Mouse (Mus musculus): ENCODE results near the gene Rad51b. TPM values are rescaled to one million over a fixed set of nuclear protein-coding genes. Genes with fewer than 3 reads are reported as not detected.

Rad51b gene
- total and polyA plus RNA-seq, 2 experiments from 2014 or later = 1.4 to 1.8 TPM

DNA sequence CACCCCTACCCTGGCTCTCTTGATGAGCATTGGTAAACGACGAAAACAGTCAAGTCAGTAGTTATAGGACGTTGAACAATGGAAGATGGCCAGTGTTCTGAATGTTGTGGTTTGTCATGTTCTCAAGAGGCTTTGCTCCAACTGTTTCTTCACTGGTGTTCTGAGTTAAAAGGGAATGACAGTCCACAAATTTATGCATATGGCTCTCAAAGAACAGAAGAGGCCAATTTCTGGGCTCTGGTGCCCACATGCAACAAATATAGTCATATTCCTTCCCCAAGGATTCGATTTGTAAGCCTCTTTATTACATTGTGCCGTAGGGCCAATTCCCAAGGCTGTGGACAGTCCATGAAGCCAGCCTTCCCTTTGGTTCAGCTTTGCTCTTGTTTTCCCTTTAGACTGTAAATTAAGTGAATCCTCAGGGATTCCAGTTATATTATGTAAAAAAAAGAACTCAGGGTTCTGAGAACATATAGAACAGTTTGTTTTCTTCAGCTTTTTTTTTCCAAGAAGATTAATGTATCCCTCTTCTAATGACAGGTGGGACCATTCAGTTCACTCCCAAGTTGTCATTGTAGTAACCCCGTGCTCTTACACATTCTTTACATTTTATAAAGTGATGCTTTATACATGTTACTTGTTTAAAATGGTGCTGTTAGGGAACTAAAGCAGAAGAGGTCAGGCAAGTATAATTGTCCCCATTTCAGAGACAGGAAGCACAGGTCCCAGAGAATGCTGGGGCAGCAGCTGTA, 287.6 kb downstream of the Rad51b start:
- Histone ChIP-seq H3K9me3 (replicated peaks; ENCODE audit: control insufficient read depth, low read length) (no peaks in the 10 kb centered on the region), H3K4me3 (ENCODE audit: low read depth, low read length) (no peak overlapping the region), H3K27me3 (ENCODE audit: control insufficient read depth, insufficient read depth, low read length) (no peaks in the 10 kb centered on the region), H3K9ac (replicated peaks; ENCODE audit: low read depth, low read length) (no peak overlapping the region), H3K4me2 (ENCODE audit: low read depth, low read length) (no peak overlapping the region), H3K36me3 (replicated peaks; ENCODE audit: control insufficient read depth, insufficient read depth, low read length) (no peaks in the 10 kb centered on the region), H3K4me1 (ENCODE audit: control insufficient read depth, insufficient read depth) (no peaks in the 10 kb centered on the region), H3K27ac (ENCODE audit: low read depth) (no peak overlapping the region)
- DNase-seq (ENCODE audit: low spot score) (no peak), ATAC-seq (ENCODE audit: insufficient read depth, low read depth) (no peak)
- no peak for TF ChIP-seq EP300 (IDR thresholded peaks at IDR 0.05; ENCODE audit: low read depth)
- TF ChIP-seq CTCF (IDR thresholded peaks at IDR 0.05; ENCODE audit: low read depth) = no peak
- WGBS = 82% methylated on average over 6 of the region's 6 CpGs

GRCm38 (mm10) chr12:79585336-79585735, 288.3 kb downstream of the Rad51b start:
- Histone ChIP-seq H3K4me1 (ENCODE audit: control insufficient read depth, insufficient read depth) (no peaks in the 10 kb centered on the region), H3K27me3 (ENCODE audit: control insufficient read depth, insufficient read depth, low read length) (no peaks in the 10 kb centered on the region), H3K36me3 (replicated peaks; ENCODE audit: control insufficient read depth, insufficient read depth, low read length) (no peaks in the 10 kb centered on the region), H3K4me2 (ENCODE audit: low read depth, low read length) (no peak overlapping the region), H3K27ac (ENCODE audit: low read depth) (no peak overlapping the region), H3K9me3 (replicated peaks; ENCODE audit: control insufficient read depth, low read length) (no peaks in the 10 kb centered on the region), H3K4me3 (ENCODE audit: low read depth, low read length) (no peak overlapping the region), H3K9ac (replicated peaks; ENCODE audit: low read depth, low read length) (no peak overlapping the region)
- DNase-seq (ENCODE audit: low spot score) = no peak
- ATAC-seq (ENCODE audit: insufficient read depth, low read depth) = no peak
- WGBS = 83% methylated on average over 2 of the region's 2 CpGs
- TF ChIP-seq EP300 (IDR thresholded peaks at IDR 0.05; ENCODE audit: low read depth) = no peak
- TF ChIP-seq CTCF (IDR thresholded peaks at IDR 0.05; ENCODE audit: low read depth) = no peak

DNA sequence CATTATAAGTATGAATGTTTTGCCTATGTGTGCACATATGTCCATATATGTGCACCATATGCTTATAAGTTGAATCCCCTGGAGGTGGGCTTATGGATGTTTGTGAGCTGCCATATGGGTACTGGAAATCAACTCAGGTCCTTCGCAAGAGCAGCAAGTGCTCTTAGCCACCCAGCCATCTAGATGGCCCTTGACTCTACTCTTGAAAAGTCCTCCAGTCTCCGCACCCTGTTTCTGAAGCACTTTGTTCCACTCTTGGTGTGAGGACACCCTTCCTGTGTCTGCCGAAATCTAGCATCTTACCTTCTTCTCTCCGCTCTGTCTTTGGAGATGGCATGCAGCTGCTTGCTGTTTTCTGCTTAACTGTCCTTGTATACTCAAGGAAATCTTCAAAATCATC, 291.7 kb downstream of the Rad51b start:
- DNase-seq (ENCODE audit: low spot score) (no peak), ATAC-seq (ENCODE audit: insufficient read depth, low read depth) (no peak)
- WGBS = 94% methylated on average over 4 of the region's 4 CpGs
- H3K27ac ChIP-seq (ENCODE audit: low read depth) = no peak overlapping the region
- no peaks in the 10 kb centered on the region for H3K9me3 ChIP-seq (replicated peaks; ENCODE audit: control insufficient read depth, low read length)
- no peak for TF ChIP-seq EP300 (IDR thresholded peaks at IDR 0.05; ENCODE audit: low read depth)
- no peak for TF ChIP-seq CTCF (IDR thresholded peaks at IDR 0.05; ENCODE audit: low read depth)
- no peaks in the 10 kb centered on the region for H3K36me3 ChIP-seq (replicated peaks; ENCODE audit: control insufficient read depth, insufficient read depth, low read length)
- H3K4me1 ChIP-seq (ENCODE audit: control insufficient read depth, insufficient read depth) = no peaks in the 10 kb centered on the region
- no peak overlapping the region for H3K4me2 ChIP-seq (ENCODE audit: low read depth, low read length)
- no peaks in the 10 kb centered on the region for H3K27me3 ChIP-seq (ENCODE audit: control insufficient read depth, insufficient read depth, low read length)
- H3K4me3 ChIP-seq (ENCODE audit: low read depth, low read length) = no peak overlapping the region
- no peak overlapping the region for H3K9ac ChIP-seq (replicated peaks; ENCODE audit: low read depth, low read length)

GRCm38 (mm10) chr12:79592206-79592605, 295.1 kb downstream of the Rad51b start:
- Histone ChIP-seq H3K27ac (ENCODE audit: low read depth) (no peak overlapping the region), H3K9ac (replicated peaks; ENCODE audit: low read depth, low read length) (no peak overlapping the region), H3K27me3 (ENCODE audit: control insufficient read depth, insufficient read depth, low read length) (no peaks in the 10 kb centered on the region), H3K9me3 (replicated peaks; ENCODE audit: control insufficient read depth, low read length) (no peaks in the 10 kb centered on the region), H3K4me2 (ENCODE audit: low read depth, low read length) (no peak overlapping the region), H3K36me3 (replicated peaks; ENCODE audit: control insufficient read depth, insufficient read depth, low read length) (no peaks in the 10 kb centered on the region), H3K4me1 (ENCODE audit: control insufficient read depth, insufficient read depth) (peaks cover 4% of the 10 kb centered on the region), H3K4me3 (ENCODE audit: low read depth, low read length) (no peak overlapping the region)
- TF ChIP-seq EP300 (IDR thresholded peaks at IDR 0.05; ENCODE audit: low read depth) (no peak), CTCF (IDR thresholded peaks at IDR 0.05; ENCODE audit: low read depth) (no peak)
- no peak for DNase-seq (ENCODE audit: low spot score)
- no peak for ATAC-seq (ENCODE audit: insufficient read depth, low read depth)
- 54% methylated on average over 4 of the region's 4 CpGs for WGBS

DNA sequence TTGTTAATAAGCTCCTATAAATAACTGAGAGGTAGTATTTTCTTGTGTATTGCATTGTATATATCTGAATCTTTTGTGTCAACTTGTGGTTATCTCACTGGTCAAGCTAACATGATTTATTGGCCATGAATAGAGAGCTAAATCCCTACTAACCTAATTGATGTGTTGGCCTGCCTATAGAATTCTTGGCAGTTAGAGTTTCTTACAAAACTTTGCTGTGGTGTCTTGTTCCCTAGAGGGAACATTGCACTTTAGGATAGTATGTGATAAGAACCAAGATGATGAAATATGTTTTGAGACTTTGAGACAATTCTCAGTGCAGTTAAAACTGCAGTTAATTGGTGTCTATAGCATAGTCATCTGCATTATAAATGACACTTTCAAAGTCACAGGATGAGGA, 299.8 kb downstream of the Rad51b start:
- no peak overlapping the region for H3K9ac ChIP-seq (replicated peaks; ENCODE audit: low read depth, low read length)
- ATAC-seq (ENCODE audit: insufficient read depth, low read depth) (no peak), DNase-seq (ENCODE audit: low spot score) (no peak)
- no peaks in the 10 kb centered on the region for H3K9me3 ChIP-seq (replicated peaks; ENCODE audit: control insufficient read depth, low read length)
- no peak overlapping the region for H3K4me2 ChIP-seq (ENCODE audit: low read depth, low read length)
- no peaks in the 10 kb centered on the region for H3K36me3 ChIP-seq (replicated peaks; ENCODE audit: control insufficient read depth, insufficient read depth, low read length)
- no peak overlapping the region for H3K27ac ChIP-seq (ENCODE audit: low read depth)
- no peak overlapping the region for H3K4me3 ChIP-seq (ENCODE audit: low read depth, low read length)
- TF ChIP-seq EP300 (IDR thresholded peaks at IDR 0.05; ENCODE audit: low read depth) (no peak), CTCF (IDR thresholded peaks at IDR 0.05; ENCODE audit: low read depth) (no peak)
- H3K27me3 ChIP-seq (ENCODE audit: control insufficient read depth, insufficient read depth, low read length) = no peaks in the 10 kb centered on the region
- peaks cover 30% of the 10 kb centered on the region for H3K4me1 ChIP-seq (ENCODE audit: control insufficient read depth, insufficient read depth)

- H3K27ac ChIP-seq (ENCODE audit: low read depth) = no peak overlapping the region
- 98% methylated on average over 2 of the region's 2 CpGs for WGBS
- ATAC-seq (ENCODE audit: insufficient read depth, low read depth) (no peak), DNase-seq (ENCODE audit: low spot score) (no peak)
- H3K27me3 ChIP-seq (ENCODE audit: control insufficient read depth, insufficient read depth, low read length) = no peaks in the 10 kb centered on the region
- no peak overlapping the region for H3K4me3 ChIP-seq (ENCODE audit: low read depth, low read length)
- H3K4me2 ChIP-seq (ENCODE audit: low read depth, low read length) = no peak overlapping the region
- no peaks in the 10 kb centered on the region for H3K36me3 ChIP-seq (replicated peaks; ENCODE audit: control insufficient read depth, insufficient read depth, low read length)
- H3K4me1 ChIP-seq (ENCODE audit: control insufficient read depth, insufficient read depth) = peaks cover 30% of the 10 kb centered on the region
- TF ChIP-seq CTCF (IDR thresholded peaks at IDR 0.05; ENCODE audit: low read depth) (no peak), EP300 (IDR thresholded peaks at IDR 0.05; ENCODE audit: low read depth) (no peak)
- no peak overlapping the region for H3K9ac ChIP-seq (replicated peaks; ENCODE audit: low read depth, low read length)
- no peaks in the 10 kb centered on the region for H3K9me3 ChIP-seq (replicated peaks; ENCODE audit: control insufficient read depth, low read length)
These were observed 300.3 kb downstream of the Rad51b start for GRCm38 (mm10) chr12:79597351-79597750.
